Mouse (Mus musculus) cerebellum, adult 2 months (tissue): ENCODE results near the gene Sfta2.

Experiments
- CTCF ChIP-seq: fragments of 200-500 bp; IDR thresholded peaks from 2 replicates; pipeline ENCODE4 v1.5.1; 2011; ENCODE audit warnings: low read depth, mild to moderate bottlenecking, control low read depth, low read length, moderate library complexity, borderline replicate concordance; ENCODE audit not compliant: insufficient read depth
- POLR2A ChIP-seq: fragments of 200-500 bp; IDR thresholded peaks from 2 replicates; pipeline ENCODE4 v1.6.1; 2011; ENCODE audit warnings: low read length, control low read depth, borderline replicate concordance; ENCODE audit not compliant: insufficient read depth

GRCm38 (mm10) chr17:35665957-35666515 lies 64.7 kb downstream of the Sfta2 start:
- TF ChIP-seq POLR2A (no peak), CTCF (peak; percentile 52)
